8 mouse cellular contexts compared by ENCODE assay signal in the genomic region with DNA sequence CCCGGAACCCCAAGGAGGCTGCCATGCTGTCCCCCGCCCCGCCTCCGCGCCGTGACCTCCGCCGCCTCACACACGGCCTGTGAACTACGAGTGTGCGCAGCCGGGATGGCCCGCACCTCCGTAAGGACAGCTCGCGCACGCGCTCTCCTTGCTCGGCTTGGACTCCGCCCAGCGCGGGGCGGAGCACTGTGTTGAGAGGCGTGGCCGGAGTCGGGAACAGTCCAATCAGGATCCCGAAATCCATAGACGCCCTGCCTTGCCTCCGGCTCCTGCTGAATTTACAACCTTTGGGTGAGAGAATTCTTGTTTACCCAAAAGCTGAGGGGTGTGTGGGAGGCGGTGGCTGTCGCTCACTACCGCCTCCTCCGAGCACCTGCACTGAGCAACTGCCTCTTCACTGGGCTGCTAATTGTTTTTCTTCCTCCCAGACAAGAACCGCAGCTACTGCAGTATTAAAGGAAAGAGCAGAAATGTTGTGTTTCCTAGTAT. TPM values are rescaled to one million over a fixed set of nuclear protein-coding genes. Genes with fewer than 3 reads are reported as not detected.
A peak's percentile ranks its signal among the peaks of the same experiment; 100 is the strongest.
DNase-seq lines count a peak whose midpoint lies in the region; ATAC-seq lines count a peak whose summit lies in the region.

A gene (minus strand): TSS at position 166 of the 489 bp plus-strand sequence.

- peak within 1 kb of the TSS; percentile 61 for H3K4me3 ChIP-seq in hindbrain, embryonic 14.5 days (replicated peaks; ENCODE audit: low read length)

- peak within 1 kb of the TSS; percentile 68 for H3K27ac ChIP-seq in hindbrain, embryonic 14.5 days

- peak within 1 kb of the TSS; percentile 77 for H3K4me2 ChIP-seq in hindbrain, embryonic 14.5 days (replicated peaks)

- peak; percentile 98 for DNase-seq in R1 (ENCODE audit: low read depth, low spot score)
- peak; percentile 99 for DNase-seq in cerebellum, postnatal 25 days
- DNase-seq in frontal cortex, postnatal 25 days (ENCODE audit: low spot score in 2 of 2), result peak; percentile 89 to 93
- DNase-seq in hindbrain, embryonic 14.5 days (ENCODE audit: low spot score), result peak; percentile 98
- peak; percentile 95 to 97 for DNase-seq in layer of hippocampus, postnatal 36 days
- peak; percentile 98 for DNase-seq in lung, postnatal 36 days
- peak; percentile 98 for DNase-seq in retina, postnatal 1 day
- peak; percentile 98 to 100 for DNase-seq in urinary bladder, adult 18-20 months (ENCODE audit: low spot score in 2 of 2)

- no peaks in the 10 kb centered on the region for H3K27me3 ChIP-seq in hindbrain, embryonic 14.5 days (ENCODE audit: control insufficient read depth, insufficient read depth, low read length)

- H3K9ac ChIP-seq in hindbrain, embryonic 14.5 days, result peak within 1 kb of the TSS; percentile 70

- peak; percentile 100 for ATAC-seq in hindbrain, embryonic 14.5 days (ENCODE audit: low FRiP score)

- under 1% methylated on average over 34 of the region's 34 CpGs for WGBS in hindbrain, embryonic 14.5 days

- no peaks in the 10 kb centered on the region for H3K36me3 ChIP-seq in hindbrain, embryonic 14.5 days (replicated peaks; ENCODE audit: control insufficient read depth, insufficient read depth)

- no peaks in the 10 kb centered on the region for H3K9me3 ChIP-seq in hindbrain, embryonic 14.5 days (ENCODE audit: control insufficient read depth, low read length)

- peaks cover 14% of the 10 kb centered on the region for H3K4me1 ChIP-seq in hindbrain, embryonic 14.5 days (replicated peaks; ENCODE audit: control insufficient read depth, insufficient read depth, low read length)

RNA-seq across cellular contexts. Expression of the gene that starts here (rescaled TPM):
- polyA plus RNA-seq in hindbrain, embryonic 14.5 days (2014; fragmentation: Nextera tagmentation; extraction: Ambion mirVana), result 45.3 and 48.0 TPM in 2 replicates
- total RNA-seq in layer of hippocampus, postnatal 36 days (2021), result 10 to 100 TPM; 45.5 to 48.4 TPM

Comparison
In these comparisons a context has a peak if more than half of its experiments do, and no peak if none do; other contexts are left out.
1. Peak in every context shown above with its lines: DNase-seq, ATAC-seq, H3K4me3 ChIP-seq and H3K27ac ChIP-seq.